Comparison of ENCODE assay signal across 8 mouse cellular contexts in genomic region chr2:156356031-156356430, GRCm38 (mm10). TPM values are rescaled to one million over a fixed set of nuclear protein-coding genes. Genes with fewer than 3 reads are reported as not detected.
DNase-seq lines count a peak whose midpoint lies in the region; ATAC-seq lines count a peak whose summit lies in the region.

No protein-coding gene starts in this region.

- DNase-seq in cerebellum, adult 11-12 months: peak; percentile 23
- no peak for DNase-seq in cerebellum, adult 11 months
- DNase-seq in left cerebral cortex, adult 18-20 months (ENCODE audit: low spot score in 2 of 2): peak; percentile 25
- no peak for DNase-seq in left cerebral cortex, adult 11 months (ENCODE audit: low spot score)
- DNase-seq in cerebellum, postnatal 10 days: peak; percentile 86 to 87
- DNase-seq in layer of hippocampus, postnatal 10 days (ENCODE audit: low spot score in 2 of 2): peak; percentile 48 to 60
- no peak for DNase-seq in urinary bladder, postnatal 10 days (ENCODE audit: low spot score)

- ATAC-seq in activated CD4-positive, CD25-positive, alpha-beta regulatory T cell, adult 4 months: no peak

RNA-seq across cellular contexts. Expression of gene Scand1, which starts 43.5 kb away (rescaled TPM):
- 10 to 100 TPM; 79.6 to 86.0 TPM for total RNA-seq in left cerebral cortex, adult 18-20 months (2021)
- 100 to 1,000 TPM; 116 to 132 TPM for total RNA-seq in layer of hippocampus, postnatal 10 days (2021)
- polyA plus RNA-seq in activated CD4-positive, CD25-positive, alpha-beta regulatory T cell, adult 4 months (2017; shearing (Covaris generic)): 1 to 10 TPM; 2.9 to 3.7 TPM

RNA-seq across cellular contexts. Expression of gene Cnbd2, which starts 43.9 kb away (rescaled TPM):
- 1 to 10 TPM; 5.4 to 5.6 TPM for total RNA-seq in left cerebral cortex, adult 18-20 months (2021)
- 1 to 10 TPM; 2.9 to 4.7 TPM for total RNA-seq in layer of hippocampus, postnatal 10 days (2021)
- 1 to 10 TPM; 3.1 to 6.4 TPM for polyA plus RNA-seq in activated CD4-positive, CD25-positive, alpha-beta regulatory T cell, adult 4 months (2017; shearing (Covaris generic))

Comparison
In these comparisons a context has a peak if more than half of its experiments do, and no peak if none do; other contexts are left out.
1. DNase-seq: peak in cerebellum, adult 11-12 months (single experiment), left cerebral cortex, adult 18-20 months (2 of 2), cerebellum, postnatal 10 days (2 of 2) and layer of hippocampus, postnatal 10 days (2 of 2); none in cerebellum, adult 11 months (single experiment), left cerebral cortex, adult 11 months (single experiment) and urinary bladder, postnatal 10 days (single experiment).